Mouse (Mus musculus): ENCODE results near the gene Ocel1.

DNA sequence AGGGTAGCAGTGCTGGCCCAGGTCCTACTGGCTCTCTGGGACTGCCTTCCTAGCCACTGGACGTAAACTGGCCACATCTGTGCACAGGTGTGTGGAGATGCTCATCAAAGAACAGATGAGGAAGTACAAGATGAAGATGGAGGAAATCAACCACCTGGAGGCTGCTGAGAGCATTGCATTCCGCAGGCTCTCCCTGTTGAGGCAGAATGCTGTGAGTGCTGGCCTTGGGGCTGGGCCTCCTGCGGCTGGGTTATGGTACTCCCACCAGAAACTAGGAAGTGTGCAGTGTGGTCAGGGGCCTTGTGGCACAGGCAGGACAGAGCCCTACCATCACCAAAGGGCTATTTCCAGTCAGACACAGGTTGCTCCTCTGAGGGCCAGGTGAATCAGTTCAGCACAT lies 13.1 kb upstream of the Ocel1 start:
- no peak for TF ChIP-seq CTCF (IDR thresholded peaks at IDR 0.05)
- TF ChIP-seq POLR2A (IDR thresholded peaks at IDR 0.05; ENCODE audit: insufficient read depth, low read depth, low read length), result no peak

Measured in heart, adult 2 months (tissue).